Mouse (Mus musculus) ES-E14 (cell line): ENCODE measurements around the gene Gpnmb.

Experiments
- CHD2 ChIP-seq: IDR thresholded peaks from 2 replicates; pipeline ENCODE4 v1.6.1; 2014; ENCODE audit warnings: mild to moderate bottlenecking, low read depth, low read length, inconsistent platforms
- HCFC1 ChIP-seq: IDR thresholded peaks from 2 replicates; pipeline ENCODE4 v1.6.1; 2012; ENCODE audit warnings: low read length, inconsistent platforms, borderline replicate concordance; ENCODE audit not compliant: insufficient read depth
- MAFK ChIP-seq: IDR thresholded peaks from 2 replicates; pipeline ENCODE4 v1.6.1; 2014; ENCODE audit warnings: mild to moderate bottlenecking, low read depth, low read length, inconsistent platforms; ENCODE audit not compliant: insufficient read depth
- ZC3H11A ChIP-seq: IDR thresholded peaks from 2 replicates; pipeline ENCODE4 v1.6.1; 2012; ENCODE audit warnings: low read depth, mild to moderate bottlenecking, inconsistent platforms, low read length, borderline replicate concordance
- ZNF384 ChIP-seq: IDR thresholded peaks from 2 replicates; pipeline ENCODE4 v1.6.1; 2012; ENCODE audit warnings: low read depth, low read length, inconsistent platforms

DNA sequence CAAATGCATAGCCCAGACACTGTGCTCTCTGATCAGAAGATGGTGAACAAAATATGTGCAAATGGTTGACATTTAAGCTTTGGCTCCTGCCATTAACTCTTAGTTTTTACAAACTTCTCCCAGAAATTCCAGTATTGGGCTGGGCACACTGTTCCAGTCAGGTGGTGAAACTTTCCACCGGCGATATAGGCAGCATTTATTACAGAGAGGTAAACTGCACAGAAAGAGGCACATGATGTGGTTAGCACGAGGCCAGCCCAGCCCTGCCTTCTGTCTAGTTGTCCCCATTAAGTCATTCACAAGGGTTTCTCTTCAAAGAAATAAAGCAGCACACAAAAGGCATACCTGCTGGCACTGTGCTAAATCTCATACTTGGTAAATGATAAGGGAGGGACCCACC is 7.6 kb upstream of the Gpnmb start:
- no peak for TF ChIP-seq MAFK
- no peak for TF ChIP-seq CHD2
- no peak for TF ChIP-seq ZC3H11A
- TF ChIP-seq HCFC1, result no peak
- TF ChIP-seq ZNF384, result no peak
